Mouse (Mus musculus): Measurements from ENCODE around the gene Slc38a3. TPM values are rescaled to one million over a fixed set of nuclear protein-coding genes. Genes with fewer than 3 reads are reported as not detected.

Slc38a3 gene
- polyA plus RNA-seq, 1 experiment, result 0.10 TPM

DNA sequence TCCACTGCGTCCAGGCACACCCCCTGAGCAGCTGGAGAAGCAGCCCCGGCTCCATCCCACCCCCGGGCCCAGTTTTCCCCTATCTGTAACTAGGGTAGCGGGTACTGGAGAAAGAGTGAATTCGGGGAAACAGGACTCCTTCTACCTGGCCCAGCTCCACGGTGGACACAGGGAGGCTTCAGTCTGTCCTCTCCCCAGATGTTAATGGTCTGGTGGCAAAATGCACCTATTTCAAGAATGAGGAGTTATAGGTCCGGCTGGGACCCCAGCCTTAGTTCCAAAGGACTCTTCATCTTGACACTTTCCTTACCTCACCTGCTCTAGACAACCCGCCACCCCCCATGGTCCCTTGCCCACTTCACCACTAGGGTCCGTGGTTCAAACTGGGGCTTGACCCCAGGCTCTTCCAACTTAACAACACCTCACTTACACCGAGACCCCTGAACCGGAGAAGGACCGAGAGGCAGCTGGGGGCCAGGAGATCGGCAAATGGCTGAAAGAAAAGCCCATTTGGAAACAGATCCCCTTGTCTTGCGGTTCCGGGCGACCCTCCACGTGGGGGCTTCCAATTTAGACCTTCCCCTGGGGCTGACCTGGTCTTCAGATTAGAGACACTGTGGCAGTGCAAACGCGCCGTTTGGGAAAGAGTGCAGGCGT lies 39.2 kb upstream of the Slc38a3 start:
- no peak for TF ChIP-seq CTCF (IDR thresholded peaks at IDR 0.05; ENCODE audit: control insufficient read depth, insufficient read depth, insufficient replicate concordance, low read depth, low read length)
- no peak for TF ChIP-seq POLR2A (IDR thresholded peaks at IDR 0.05; ENCODE audit: control insufficient read depth, low read depth, low read length)
- no peaks in the 10 kb centered on the region for H3K27me3 ChIP-seq (ENCODE audit: control insufficient read depth, insufficient read depth, low read length)
- H3K27ac ChIP-seq (ENCODE audit: control insufficient read depth, insufficient read depth, low read depth, low read length), result no peak overlapping the region
- peaks cover 24% of the 10 kb centered on the region for H3K4me1 ChIP-seq (ENCODE audit: control insufficient read depth, insufficient read depth, low read length)
- H3K4me3 ChIP-seq (ENCODE audit: control insufficient read depth, low read depth, low read length), result peak overlapping the region; percentile 71
- no peaks in the 10 kb centered on the region for H3K36me3 ChIP-seq (ENCODE audit: control insufficient read depth, insufficient read depth, low read length)

DNA sequence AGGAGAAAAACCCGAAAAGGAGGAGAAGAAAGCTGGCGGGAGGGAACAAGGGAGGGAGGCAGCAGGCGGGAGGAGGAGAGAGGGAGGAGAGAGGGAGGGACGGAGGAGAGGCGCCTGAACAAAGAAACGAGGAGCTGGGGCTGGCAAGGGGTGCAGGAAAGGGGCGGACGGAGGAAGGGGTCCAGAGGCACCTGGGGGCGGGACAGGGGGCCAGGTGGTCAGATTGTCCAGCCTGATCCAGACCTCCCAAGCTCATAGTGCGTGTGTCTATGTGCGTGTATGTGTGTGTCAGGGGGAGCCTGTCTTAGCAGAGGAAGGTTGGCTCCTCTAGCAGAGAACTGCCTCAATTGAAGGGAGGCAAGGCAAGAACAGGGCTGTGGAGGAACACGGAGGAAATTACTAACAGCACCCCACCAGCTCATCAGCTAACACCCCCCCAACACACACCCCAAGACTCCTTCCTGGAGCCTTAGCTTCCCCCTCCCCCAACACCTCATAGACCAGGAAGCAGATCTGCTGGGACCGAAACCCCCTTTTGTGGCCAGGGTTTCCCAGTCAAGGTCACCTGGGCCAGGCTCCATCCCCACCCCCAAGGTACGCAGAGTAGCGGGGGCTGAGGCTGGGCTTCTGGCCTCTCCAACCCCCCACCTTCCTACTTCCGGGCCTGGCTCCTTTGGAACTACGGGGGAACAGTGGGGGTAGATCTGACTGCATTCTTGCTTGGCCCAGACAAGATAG lies 38.5 kb upstream of the Slc38a3 start:
- Histone ChIP-seq H3K4me3 (ENCODE audit: control insufficient read depth, low read depth, low read length) (no peak overlapping the region), H3K4me1 (ENCODE audit: control insufficient read depth, insufficient read depth, low read length) (peaks cover 24% of the 10 kb centered on the region), H3K36me3 (ENCODE audit: control insufficient read depth, insufficient read depth, low read length) (no peaks in the 10 kb centered on the region), H3K27ac (ENCODE audit: control insufficient read depth, insufficient read depth, low read depth, low read length) (no peak overlapping the region), H3K27me3 (ENCODE audit: control insufficient read depth, insufficient read depth, low read length) (no peaks in the 10 kb centered on the region)
- TF ChIP-seq CTCF (IDR thresholded peaks at IDR 0.05; ENCODE audit: control insufficient read depth, insufficient read depth, insufficient replicate concordance, low read depth, low read length), result no peak
- no peak for TF ChIP-seq POLR2A (IDR thresholded peaks at IDR 0.05; ENCODE audit: control insufficient read depth, low read depth, low read length)

- no peaks in the 10 kb centered on the region for H3K36me3 ChIP-seq (ENCODE audit: control insufficient read depth, insufficient read depth, low read length)
- no peaks in the 10 kb centered on the region for H3K27me3 ChIP-seq (ENCODE audit: control insufficient read depth, insufficient read depth, low read length)
- H3K4me3 ChIP-seq (ENCODE audit: control insufficient read depth, low read depth, low read length), result no peak overlapping the region
- peaks cover 24% of the 10 kb centered on the region for H3K4me1 ChIP-seq (ENCODE audit: control insufficient read depth, insufficient read depth, low read length)
- no peak for TF ChIP-seq POLR2A (IDR thresholded peaks at IDR 0.05; ENCODE audit: control insufficient read depth, low read depth, low read length)
- H3K27ac ChIP-seq (ENCODE audit: control insufficient read depth, insufficient read depth, low read depth, low read length), result no peak overlapping the region
These were observed 37.5 kb upstream of the Slc38a3 start for GRCm38 (mm10) chr9:107706781-107707211.

GRCm38 (mm10) chr9:107703337-107704122 lies 34.2 kb upstream of the Slc38a3 start:
- H3K27ac ChIP-seq (ENCODE audit: control insufficient read depth, insufficient read depth, low read depth, low read length), result no peak overlapping the region
- TF ChIP-seq POLR2A (IDR thresholded peaks at IDR 0.05; ENCODE audit: control insufficient read depth, low read depth, low read length) (no peak), CTCF (IDR thresholded peaks at IDR 0.05; ENCODE audit: control insufficient read depth, insufficient read depth, insufficient replicate concordance, low read depth, low read length) (no peak)
- H3K27me3 ChIP-seq (ENCODE audit: control insufficient read depth, insufficient read depth, low read length), result no peaks in the 10 kb centered on the region
- no peak overlapping the region for H3K4me3 ChIP-seq (ENCODE audit: control insufficient read depth, low read depth, low read length)
- H3K36me3 ChIP-seq (ENCODE audit: control insufficient read depth, insufficient read depth, low read length), result no peaks in the 10 kb centered on the region
- peaks cover 8% of the 10 kb centered on the region for H3K4me1 ChIP-seq (ENCODE audit: control insufficient read depth, insufficient read depth, low read length)

- 0 out of 2 replicates have a peak overlapping the region, but pooled peaks have one; percentile 5 for H3K27ac ChIP-seq (ENCODE audit: control insufficient read depth, insufficient read depth, low read depth, low read length)
- no peak overlapping the region for H3K4me3 ChIP-seq (ENCODE audit: control insufficient read depth, low read depth, low read length)
- no peaks in the 10 kb centered on the region for H3K27me3 ChIP-seq (ENCODE audit: control insufficient read depth, insufficient read depth, low read length)
- TF ChIP-seq CTCF (IDR thresholded peaks at IDR 0.05; ENCODE audit: control insufficient read depth, insufficient read depth, insufficient replicate concordance, low read depth, low read length) (no peak), POLR2A (IDR thresholded peaks at IDR 0.05; ENCODE audit: control insufficient read depth, low read depth, low read length) (no peak)
- H3K4me1 ChIP-seq (ENCODE audit: control insufficient read depth, insufficient read depth, low read length), result no peaks in the 10 kb centered on the region; the same call in 1 of the 2 replicates
- H3K36me3 ChIP-seq (ENCODE audit: control insufficient read depth, insufficient read depth, low read length), result no peaks in the 10 kb centered on the region
These were observed 33.4 kb upstream of the Slc38a3 start for GRCm38 (mm10) chr9:107702606-107703185.

GRCm38 (mm10) chr9:107701594-107701993 lies 32.3 kb upstream of the Slc38a3 start:
- Histone ChIP-seq H3K4me3 (ENCODE audit: control insufficient read depth, low read depth, low read length) (no peak overlapping the region), H3K36me3 (ENCODE audit: control insufficient read depth, insufficient read depth, low read length) (no peaks in the 10 kb centered on the region), H3K27me3 (ENCODE audit: control insufficient read depth, insufficient read depth, low read length) (no peaks in the 10 kb centered on the region), H3K4me1 (ENCODE audit: control insufficient read depth, insufficient read depth, low read length) (no peaks in the 10 kb centered on the region; the same call in 1 of the 2 replicates), H3K27ac (ENCODE audit: control insufficient read depth, insufficient read depth, low read depth, low read length) (no peak overlapping the region)
- TF ChIP-seq POLR2A (IDR thresholded peaks at IDR 0.05; ENCODE audit: control insufficient read depth, low read depth, low read length) (no peak), CTCF (IDR thresholded peaks at IDR 0.05; ENCODE audit: control insufficient read depth, insufficient read depth, insufficient replicate concordance, low read depth, low read length) (no peak)

All from testis, adult 2 months (tissue).